Mouse (Mus musculus) liver, embryonic 14.5 days (tissue): ENCODE measurements around the gene Lair1.

Source experiments
- CTCF ChIP-seq: IDR thresholded peaks from 2 replicates; pipeline ENCODE4 v1.5.1; 2016; ENCODE audit warnings: antibody characterized with exemption, low read depth, control low read depth
- EP300 ChIP-seq: IDR thresholded peaks from 2 replicates; pipeline ENCODE4 v1.6.1; 2016; ENCODE audit warnings: antibody characterized with exemption, low read depth

GRCm38 (mm10) chr7:3962017-3962416 lies 101.0 kb downstream of the Lair1 start:
- no peak for TF ChIP-seq CTCF
- TF ChIP-seq EP300: no peak
